Mouse (Mus musculus) thymus, postnatal 14 days (tissue): ENCODE measurements around the gene Tcstv3.
"Not testable (repeated sequence)": the region's sequence is repeated elsewhere in the genome, so short reads cannot be mapped to it uniquely, and the experiment has no call there.

Experiments
- DNase-seq: peaks from one replicate; pipeline ENCODE4 v3.0.0; 2021

Tcstv3 gene

DNA sequence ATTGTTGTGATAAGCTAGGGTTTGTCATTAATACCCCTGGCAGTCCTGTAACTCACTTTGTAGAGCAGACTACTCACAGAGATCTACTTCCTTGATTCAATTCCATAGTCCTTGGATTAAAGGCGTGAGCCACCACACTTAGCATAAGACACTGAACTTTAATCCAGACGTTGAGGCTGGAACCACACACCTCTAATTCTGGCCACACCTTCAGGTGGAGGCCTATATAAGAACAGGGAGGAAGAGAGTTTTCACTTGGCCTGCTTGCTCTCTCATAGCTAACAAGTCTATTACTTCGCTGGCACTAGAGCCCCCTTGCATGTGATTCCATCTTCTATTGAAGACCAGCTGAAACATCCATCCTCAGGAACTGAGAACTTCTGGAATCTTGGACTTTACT, at the start of gene Tcstv3:
Gene Tcstv3 (plus strand): TSS at position 301 of the 400 bp plus-strand sequence.
- not testable (repeated sequence) for DNase-seq

DNA sequence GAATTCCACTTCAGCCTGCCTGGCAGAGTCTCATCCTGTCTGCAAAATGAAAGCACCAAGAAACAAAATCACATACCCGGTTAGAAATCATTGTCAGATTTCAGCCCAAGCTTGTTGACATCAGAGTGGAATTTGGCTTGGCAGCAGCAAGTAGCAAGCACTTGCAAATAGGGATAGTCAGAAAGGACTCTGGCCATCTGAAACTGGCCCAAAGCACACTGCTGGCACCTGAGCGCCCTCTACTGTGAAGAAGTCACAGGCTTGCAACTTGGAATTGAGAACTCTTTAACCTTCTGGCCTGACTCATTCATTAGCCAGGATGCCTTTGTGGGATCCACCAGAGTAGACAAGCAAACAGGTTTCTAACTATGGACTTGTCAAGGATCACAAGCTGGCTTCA, 38.8 kb upstream of the Tcstv3 start:
- DNase-seq: not testable (repeated sequence)

DNA sequence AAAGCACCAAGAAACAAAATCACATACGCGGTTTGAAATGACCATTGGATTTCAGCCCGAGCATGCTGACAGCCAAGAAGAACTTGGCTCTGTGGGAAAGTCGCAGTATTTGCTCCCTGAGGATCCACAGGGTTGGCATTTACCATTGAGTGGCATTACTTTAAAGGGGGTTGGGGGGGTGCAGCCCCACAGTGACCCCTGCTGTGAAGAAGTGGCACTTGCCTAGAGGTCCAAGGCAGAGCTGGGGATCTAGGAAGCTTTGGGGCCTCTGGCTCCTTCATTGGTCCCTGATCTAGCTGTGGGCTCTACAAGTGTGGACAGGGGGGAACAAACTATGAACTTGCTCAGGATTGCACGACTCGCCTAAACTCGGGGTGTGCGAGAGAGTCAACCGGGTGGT, 37.9 kb upstream of the Tcstv3 start:
- no peak for DNase-seq

DNA sequence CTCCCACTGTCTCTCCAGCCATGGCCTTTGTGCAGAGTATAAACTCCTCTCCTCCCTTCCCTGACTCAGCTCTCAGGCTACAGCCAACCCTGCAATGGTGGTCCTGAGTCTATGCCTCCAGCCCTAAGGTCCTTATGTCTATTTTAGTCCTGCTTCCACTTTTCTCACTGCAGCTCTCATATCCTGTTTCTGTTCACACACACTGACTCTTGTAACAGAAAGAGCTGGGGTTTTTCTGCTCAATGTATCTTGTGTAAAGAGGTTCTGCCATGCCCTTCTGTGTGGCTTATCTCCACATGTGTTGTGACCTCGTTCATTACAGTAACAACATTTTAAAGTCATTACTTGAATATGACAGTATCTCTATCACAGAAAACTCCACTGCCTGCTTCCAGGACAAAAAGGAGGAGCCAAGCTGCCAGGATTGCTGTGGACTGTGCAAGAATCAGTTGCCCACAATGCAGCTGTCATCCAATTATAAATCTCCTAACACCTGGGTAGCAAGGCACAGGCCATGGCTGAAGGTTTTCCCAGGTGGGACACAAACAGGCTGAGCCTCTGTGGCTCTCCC, 17.3 kb upstream of the Tcstv3 start:
- DNase-seq: no peak

DNA sequence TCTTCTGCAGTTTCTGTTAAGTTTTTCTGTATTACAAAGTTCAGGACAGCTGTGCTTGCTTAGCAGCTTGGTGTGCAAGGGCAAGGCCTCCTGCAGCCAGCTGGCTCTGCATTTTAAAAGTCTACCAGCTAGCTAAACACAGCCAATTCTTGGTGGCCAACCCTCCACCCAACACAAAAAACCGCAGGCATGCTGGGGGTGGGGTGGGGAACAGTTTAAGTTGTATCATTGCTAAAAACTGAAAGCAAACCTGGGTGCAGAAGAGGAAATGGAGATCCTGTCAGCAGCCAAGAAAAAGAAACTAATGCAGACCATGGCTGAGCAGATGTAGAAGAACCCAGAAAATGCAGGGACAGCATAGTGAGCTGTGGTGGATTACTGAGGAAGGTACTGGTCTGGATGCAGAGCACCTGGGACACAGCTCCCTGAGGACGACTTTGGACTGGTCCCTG, 16.7 kb upstream of the Tcstv3 start, which contains the start of gene BC147527:
Gene BC147527 (plus strand): TSS at position 402 of the 452 bp plus-strand sequence.
- DNase-seq: peak; percentile 74

DNA sequence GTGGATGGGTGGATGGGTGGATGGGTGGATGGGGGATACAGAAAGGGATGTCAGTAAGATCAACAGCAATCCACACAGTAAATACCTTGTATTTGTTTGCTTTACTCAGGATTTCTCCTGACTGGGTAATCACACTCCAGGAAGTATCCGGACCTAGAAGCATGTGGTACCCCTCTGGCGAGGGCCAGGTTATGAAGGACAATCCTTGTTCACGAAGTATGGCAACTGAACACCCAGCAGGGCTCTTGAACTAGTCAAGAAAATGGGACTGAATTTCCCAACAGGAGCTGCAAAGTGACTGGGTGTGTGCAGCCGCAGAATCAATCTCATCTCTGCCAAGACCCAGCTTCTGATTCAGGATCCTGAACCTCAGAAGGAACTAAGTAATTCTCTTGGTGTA, 15.8 kb upstream of the Tcstv3 start:
- DNase-seq: no peak

DNA sequence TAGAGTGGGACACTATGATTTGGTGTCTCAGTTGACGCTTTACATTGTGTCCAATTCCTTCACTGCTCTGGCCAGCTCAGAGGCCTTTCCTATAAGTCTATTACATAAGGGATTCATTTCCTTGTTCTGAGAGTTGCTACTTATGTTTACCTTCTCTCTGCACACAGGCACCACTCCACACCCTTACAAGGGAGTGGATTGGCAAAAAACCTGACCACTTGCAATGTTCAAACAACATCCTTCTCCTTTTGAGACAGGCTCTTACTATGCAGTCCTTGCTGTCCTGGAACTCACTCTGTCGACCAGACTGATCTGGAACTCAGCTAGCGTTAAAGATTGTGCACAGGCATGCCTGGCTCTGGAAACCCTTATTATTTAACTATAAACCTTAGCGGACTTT, 5.9 kb upstream of the Tcstv3 start:
- DNase-seq: no peak

DNA sequence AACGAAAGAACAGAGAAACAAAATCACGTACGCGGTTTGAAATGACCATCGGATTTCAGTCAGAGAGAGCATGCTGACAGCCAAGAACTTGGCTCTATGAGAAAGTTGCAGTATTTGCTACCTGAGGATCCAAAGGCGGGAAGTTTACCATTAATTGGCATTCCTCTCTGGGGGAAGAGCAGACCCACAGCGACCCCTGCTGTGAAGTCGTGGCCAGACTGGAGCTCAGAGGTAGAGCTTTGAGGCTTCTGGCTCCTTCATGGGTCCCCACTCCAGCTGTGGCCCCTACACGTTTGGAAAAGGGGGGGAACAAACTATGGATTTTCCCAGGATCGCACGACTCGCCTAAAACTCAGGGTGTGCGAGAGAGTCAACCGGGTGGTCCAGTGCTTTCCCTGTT, 3.1 kb upstream of the Tcstv3 start:
- peak; percentile 54 for DNase-seq

DNA sequence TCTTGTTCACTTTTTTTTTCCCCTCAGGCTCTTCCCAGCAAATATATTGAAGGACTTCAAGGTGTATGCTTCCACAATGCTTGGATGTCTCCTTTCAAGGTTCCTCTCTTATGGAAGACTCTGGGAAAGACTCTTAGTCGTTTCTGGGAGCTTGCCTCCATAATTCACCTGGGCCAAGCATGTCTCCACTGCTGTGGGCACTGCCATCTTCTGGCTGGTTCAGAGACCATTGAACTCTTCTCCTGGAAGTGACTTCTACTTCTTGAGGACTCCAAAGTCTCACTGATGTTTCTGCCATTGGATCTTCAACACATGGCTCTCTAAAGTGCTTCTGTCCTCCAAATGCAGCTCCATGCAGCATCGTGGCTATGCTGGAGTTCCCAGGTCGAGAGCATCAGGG, 3.5 kb downstream of the Tcstv3 start:
- no peak for DNase-seq

DNA sequence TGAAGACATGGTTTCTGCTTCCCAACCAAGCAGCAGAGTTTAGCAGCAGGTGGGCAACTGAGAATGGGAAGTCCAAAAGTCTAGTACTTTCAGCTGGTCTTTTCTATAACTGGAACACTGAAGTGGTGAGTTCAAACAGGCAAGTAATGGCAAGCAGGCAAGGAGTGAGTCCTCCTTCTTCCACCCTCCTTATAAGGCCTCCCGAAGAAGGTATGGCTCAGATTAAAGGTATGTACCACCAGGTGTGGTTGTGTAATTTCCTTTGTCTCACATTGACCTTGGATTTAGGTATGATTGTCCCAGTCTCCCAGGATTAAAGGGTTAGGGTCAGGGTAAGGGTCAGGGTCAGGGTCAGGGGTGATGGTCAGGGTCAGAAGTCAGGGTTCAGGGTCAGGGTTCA, 4.0 kb downstream of the Tcstv3 start:
- DNase-seq: no peak
